Mouse (Mus musculus): ENCODE measurements around the gene Map3k6.
A peak's percentile ranks its signal among the peaks of the same experiment; 100 is the strongest.

Map3k6 gene

DNA sequence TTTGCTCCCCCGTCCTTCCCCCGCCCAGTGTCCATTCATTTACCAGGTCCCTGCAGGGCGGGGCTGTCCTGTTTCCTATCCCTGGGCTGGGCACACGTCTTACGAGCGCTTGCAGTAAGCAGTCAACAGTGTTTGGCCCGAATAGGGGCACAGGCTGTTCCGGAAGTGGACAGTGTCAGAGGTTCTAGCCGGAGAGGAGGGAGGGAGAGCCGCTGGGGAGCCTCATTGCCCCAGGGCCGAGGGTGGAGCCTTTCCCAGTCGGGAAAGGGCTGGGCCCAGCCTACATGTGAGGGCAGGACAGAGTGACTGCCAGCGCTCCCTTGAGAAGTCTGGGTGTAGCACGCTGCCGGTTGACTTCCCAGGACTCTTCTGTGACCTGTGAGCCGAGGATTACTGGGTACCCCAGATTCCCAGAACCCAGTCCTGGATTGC, at the start of gene Map3k6:
Gene Map3k6, plus strand, starts transcription at position 329 of the 432 bp plus-strand sequence.
- no peak for DNase-seq (ENCODE audit: low read depth, low spot score)

GRCm38 (mm10) chr4:133194482-133194881, 46.1 kb upstream of the Map3k6 start:
- no peak for DNase-seq (ENCODE audit: low read depth, low spot score)

- no peak for DNase-seq (ENCODE audit: low read depth, low spot score)
Observed at GRCm38 (mm10) chr4:133195014-133195413, 45.6 kb upstream of the Map3k6 start.

DNA sequence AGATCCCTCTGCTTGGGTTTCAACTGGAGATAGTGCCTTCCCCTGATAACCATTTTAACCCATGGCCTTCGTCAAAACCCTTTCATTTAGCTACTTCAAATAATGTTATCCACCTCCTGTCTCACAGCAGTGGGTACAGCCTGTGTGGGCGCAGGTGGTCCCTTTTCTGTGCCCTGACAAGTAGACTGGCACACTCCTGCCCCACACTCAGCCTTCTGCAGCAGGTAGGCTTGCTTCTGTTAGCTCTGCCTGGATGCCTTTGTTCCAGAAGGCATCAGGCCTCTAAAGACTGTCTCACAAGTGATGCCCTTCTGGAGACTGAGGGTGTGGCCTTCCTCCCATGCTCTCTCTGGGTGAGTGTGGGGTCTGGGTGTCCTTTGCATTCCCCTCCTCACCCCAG, 44.5 kb upstream of the Map3k6 start:
- DNase-seq (ENCODE audit: low read depth, low spot score), result no peak

GRCm38 (mm10) chr4:133196852-133197251, 43.8 kb upstream of the Map3k6 start:
- no peak for DNase-seq (ENCODE audit: low read depth, low spot score)

DNA sequence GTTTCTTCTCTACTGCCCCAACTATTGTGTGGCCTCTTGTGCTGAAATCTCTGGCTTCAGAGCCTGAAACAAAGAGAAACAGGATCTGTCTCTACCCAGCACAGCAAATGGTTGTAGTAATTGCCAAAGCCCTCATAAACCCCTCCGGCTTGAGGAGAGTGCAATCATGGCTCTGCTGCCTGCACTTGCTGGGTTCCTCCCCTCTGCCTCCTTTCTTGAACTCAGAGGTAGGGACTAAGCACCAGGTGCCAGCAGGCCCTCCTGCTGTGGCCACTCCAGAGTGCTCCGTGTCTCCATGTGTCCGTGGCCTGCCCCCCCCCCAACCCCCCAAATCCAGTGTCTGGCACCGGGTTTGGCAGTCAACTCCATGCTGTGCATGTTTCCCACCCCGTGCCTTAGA, 43.3 kb upstream of the Map3k6 start:
- DNase-seq (ENCODE audit: low read depth, low spot score), result no peak

DNA sequence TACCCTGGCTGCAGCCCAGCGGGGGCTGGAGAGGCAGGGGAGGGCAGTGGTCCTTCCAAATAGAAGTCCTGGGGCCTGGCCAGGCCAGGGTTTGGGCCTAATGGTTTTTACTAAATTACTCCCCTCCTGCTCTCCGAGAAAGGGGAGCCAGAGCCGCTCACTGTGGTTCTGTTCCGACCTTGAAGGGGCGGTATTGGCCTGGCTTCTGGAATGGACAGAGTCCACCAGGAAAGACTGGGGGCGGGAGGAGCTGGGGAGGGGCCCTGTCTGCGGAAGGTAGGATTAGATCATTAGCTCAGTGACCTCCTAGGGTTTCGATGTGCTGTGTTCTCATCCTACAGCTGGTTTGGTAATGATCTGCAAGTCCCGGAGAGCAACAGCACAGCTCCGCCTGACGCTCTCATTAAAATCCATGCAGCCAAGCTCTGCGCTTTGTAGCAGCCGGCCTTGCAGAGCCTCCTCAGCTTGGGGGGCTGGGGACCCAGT, 42.8 kb upstream of the Map3k6 start:
- no peak for DNase-seq (ENCODE audit: low read depth, low spot score)

- no peak for DNase-seq (ENCODE audit: low read depth, low spot score)
Observed at GRCm38 (mm10) chr4:133198337-133199180, 42.1 kb upstream of the Map3k6 start.

GRCm38 (mm10) chr4:133199743-133200142, 40.9 kb upstream of the Map3k6 start:
- no peak for DNase-seq (ENCODE audit: low read depth, low spot score)

GRCm38 (mm10) chr4:133200343-133200742, 40.3 kb upstream of the Map3k6 start:
- DNase-seq (ENCODE audit: low read depth, low spot score), result no peak

DNA sequence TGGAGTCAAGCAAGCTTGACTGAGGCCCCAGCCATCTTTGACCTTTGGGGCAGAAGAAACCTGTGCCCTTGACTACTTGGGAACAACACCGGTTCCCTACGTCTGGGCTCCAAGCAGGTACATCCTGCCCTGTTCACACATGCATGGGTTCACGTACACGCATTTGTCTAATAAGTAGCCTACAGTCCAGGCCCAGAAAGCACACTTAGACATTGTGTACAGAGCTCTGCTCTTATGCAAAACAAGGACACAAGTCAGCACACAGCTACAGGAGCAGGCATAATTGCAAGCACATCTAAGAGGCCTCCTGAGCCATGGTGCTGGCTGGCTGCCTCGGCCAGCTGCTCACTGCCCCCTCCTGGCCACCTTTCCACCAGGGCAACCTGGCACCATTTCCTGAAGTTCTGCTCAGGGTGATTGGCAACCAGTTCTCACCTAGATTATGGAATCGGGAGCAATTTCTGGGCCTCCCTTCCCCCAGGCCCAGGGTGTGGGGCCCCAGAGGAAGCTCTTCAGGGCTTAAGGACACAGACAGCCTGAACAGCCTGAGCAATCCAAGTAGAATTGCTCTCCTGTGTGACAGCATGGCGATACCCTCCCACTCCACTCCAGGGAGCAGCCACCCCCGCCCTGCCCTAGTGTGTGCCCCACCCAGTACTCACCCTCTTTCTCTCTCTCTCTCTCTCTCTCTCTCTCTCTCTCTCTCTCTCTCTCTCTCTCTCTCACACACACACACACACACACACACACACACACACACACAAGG, 39.4 kb upstream of the Map3k6 start:
- no peak for DNase-seq (ENCODE audit: low read depth, low spot score)

GRCm38 (mm10) chr4:133202254-133202653, 38.4 kb upstream of the Map3k6 start:
- no peak for DNase-seq (ENCODE audit: low read depth, low spot score)

GRCm38 (mm10) chr4:133203591-133203990, 37.0 kb upstream of the Map3k6 start:
- DNase-seq (ENCODE audit: low read depth, low spot score), result no peak

DNA sequence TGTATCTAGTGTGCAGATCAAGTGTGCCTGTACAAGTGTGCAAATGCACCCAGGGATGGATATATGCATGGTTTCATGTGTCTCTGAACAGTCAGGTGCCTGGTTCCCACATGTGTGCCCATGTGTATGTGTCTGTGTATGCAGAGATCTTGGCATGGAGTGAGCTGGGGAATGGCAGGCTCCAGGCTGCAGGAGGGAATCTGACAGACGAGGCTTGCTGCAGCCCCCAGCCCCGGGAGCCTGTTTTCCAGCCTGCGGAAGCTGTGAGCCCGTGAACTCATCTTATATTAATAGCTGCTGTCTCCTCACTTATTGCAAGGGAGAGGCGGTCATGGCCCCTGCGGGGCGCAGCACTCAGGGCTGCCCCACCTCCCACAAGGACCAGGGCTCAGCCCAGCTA, 36.2 kb upstream of the Map3k6 start:
- DNase-seq (ENCODE audit: low read depth, low spot score), result no peak

DNA sequence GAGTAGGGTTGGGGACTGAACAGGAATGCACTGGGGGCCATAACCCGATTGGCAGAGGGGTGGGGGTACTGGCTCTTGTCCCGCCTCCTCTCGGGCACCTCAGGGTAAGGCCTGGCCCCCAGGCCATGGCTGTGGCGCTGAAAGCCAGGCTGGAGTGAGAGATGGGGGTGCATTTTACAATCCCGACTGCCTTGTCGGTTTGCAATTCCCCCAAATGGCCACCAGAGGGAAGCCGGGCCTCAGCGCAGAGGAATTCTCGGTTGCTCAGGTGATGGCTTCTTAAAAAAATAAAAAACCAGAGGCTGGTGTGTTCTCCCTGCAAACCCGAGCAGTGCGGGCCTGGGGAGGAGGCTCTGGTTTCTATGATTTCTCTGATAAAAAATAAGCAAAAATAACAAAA, 31.3 kb upstream of the Map3k6 start:
- DNase-seq (ENCODE audit: low read depth, low spot score), result no peak

- no peak for DNase-seq (ENCODE audit: low read depth, low spot score)
Observed at GRCm38 (mm10) chr4:133210023-133210787, 30.4 kb upstream of the Map3k6 start.

GRCm38 (mm10) chr4:133210788-133211390, 29.7 kb upstream of the Map3k6 start:
- no peak for DNase-seq (ENCODE audit: low read depth, low spot score)

GRCm38 (mm10) chr4:133211751-133212561, 28.7 kb upstream of the Map3k6 start, which contains the start of the genes Cd164l2 and Gpr3:
Cd164l2 (plus strand) TSS chr4:133212131.
Gpr3 (minus strand) TSS chr4:133212536.
- no peak for DNase-seq (ENCODE audit: low read depth, low spot score)

- DNase-seq (ENCODE audit: low read depth, low spot score), result peak; percentile 52
Observed at GRCm38 (mm10) chr4:133212562-133213267, 27.9 kb upstream of the Map3k6 start.

DNA sequence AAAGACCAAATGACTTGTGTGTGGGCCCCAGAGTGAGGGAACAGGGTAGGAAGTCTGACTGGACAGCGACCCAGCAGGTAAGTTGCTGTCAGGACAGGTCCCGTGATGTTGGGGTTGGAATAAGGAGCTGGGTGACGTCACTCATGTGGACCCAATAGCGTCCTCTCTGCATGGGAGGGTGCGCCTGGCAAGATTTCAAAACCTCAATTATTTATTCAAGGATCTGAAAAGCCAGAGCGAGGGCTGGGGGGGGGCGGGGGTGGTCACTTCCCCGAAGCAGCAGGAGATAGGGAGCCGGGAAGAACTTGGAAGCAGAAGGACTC, 27.4 kb upstream of the Map3k6 start:
- DNase-seq (ENCODE audit: low read depth, low spot score), result peak; percentile 50
